In genomic region chr6:29179843-29180242, GRCm38 (mm10) we compare ENCODE assay signal across 9 mouse cellular contexts. TPM values are rescaled to one million over a fixed set of nuclear protein-coding genes. Genes with fewer than 3 reads are reported as not detected.
DNase-seq lines count a peak whose midpoint lies in the region; ATAC-seq lines count a peak whose summit lies in the region.
"Had no signal": no experiment of that assay in that cellular context is flagged by ENCODE, and none has a peak within 500 bp of the region (broad histone marks: within the 10 kb centered on the region; RNA-seq: fewer than 3 reads in every experiment).

No protein-coding gene starts in this region.

- no peaks in the 10 kb centered on the region for H3K36me3 ChIP-seq in lung, embryonic 15.5 days
- H3K36me3 ChIP-seq in forebrain, embryonic 16.5 days (ENCODE audit: control insufficient read depth, insufficient read depth): no peaks in the 10 kb centered on the region
- H3K36me3 ChIP-seq in neural tube, embryonic 15.5 days: peaks cover 7% of the 10 kb centered on the region; the same call in 1 of the 2 replicates

- H3K27me3 ChIP-seq in lung, embryonic 15.5 days: peaks cover 66% of the 10 kb centered on the region
- peaks cover 9% of the 10 kb centered on the region; the same call in 1 of the 2 replicates for H3K27me3 ChIP-seq in forebrain, embryonic 16.5 days (replicated peaks; ENCODE audit: control insufficient read depth, insufficient read depth, low read length)
- H3K27me3 ChIP-seq in neural tube, embryonic 15.5 days (replicated peaks): peaks cover 17% of the 10 kb centered on the region

- no peak for ATAC-seq in lung, embryonic 15.5 days (ENCODE audit: borderline replicate concordance, extremely low read depth, low FRiP score, low TSS enrichment)
- no peak for ATAC-seq in forebrain, embryonic 16.5 days
- ATAC-seq in neural tube, embryonic 15.5 days (ENCODE audit: low FRiP score): no peak

- WGBS in lung, embryonic 15.5 days: 52% methylated on average over 8 of the region's 8 CpGs
- WGBS in forebrain, embryonic 16.5 days: 38% methylated on average over 8 of the region's 8 CpGs
- 55% methylated on average over 8 of the region's 8 CpGs for WGBS in neural tube, embryonic 15.5 days

- H3K27ac ChIP-seq in lung, embryonic 15.5 days: no peak overlapping the region
- H3K27ac ChIP-seq in forebrain, embryonic 16.5 days (ENCODE audit: low read length): peak overlapping the region; percentile 87
- peak overlapping the region; percentile 93 for H3K27ac ChIP-seq in neural tube, embryonic 15.5 days (replicated peaks)

- no peak for DNase-seq in lung, postnatal 4 days
- peak; percentile 78 for DNase-seq in layer of hippocampus, adult 9-11 months
- DNase-seq in ovary, postnatal 14 days (ENCODE audit: low spot score): no peak
- DNase-seq in spleen, postnatal 10 days (ENCODE audit: low spot score in 2 of 2): no peak
- no peak for DNase-seq in embryo, embryonic 9.5 days (ENCODE audit: extremely low spot score)

- H3K4me2 ChIP-seq in lung, embryonic 15.5 days: peak overlapping the region; percentile 99
- H3K4me2 ChIP-seq in forebrain, embryonic 16.5 days (ENCODE audit: low read length): peak overlapping the region; percentile 82
- peak overlapping the region; percentile 73 for H3K4me2 ChIP-seq in neural tube, embryonic 15.5 days

- H3K9ac ChIP-seq in lung, embryonic 15.5 days: no peak overlapping the region
- H3K9ac ChIP-seq in forebrain, embryonic 16.5 days (replicated peaks; ENCODE audit: low read depth, low read length): peak overlapping the region; percentile 86
- H3K9ac ChIP-seq in neural tube, embryonic 15.5 days (replicated peaks): peak overlapping the region; percentile 73; the same call in 1 of the 2 replicates

- no peaks in the 10 kb centered on the region for H3K9me3 ChIP-seq in lung, embryonic 15.5 days
- H3K9me3 ChIP-seq in forebrain, embryonic 16.5 days (ENCODE audit: control insufficient read depth, low read length): no peaks in the 10 kb centered on the region
- H3K9me3 ChIP-seq in neural tube, embryonic 15.5 days (replicated peaks): no peaks in the 10 kb centered on the region

- peak overlapping the region; percentile 55 for H3K4me3 ChIP-seq in lung, embryonic 15.5 days
- peak overlapping the region; percentile 64 for H3K4me3 ChIP-seq in forebrain, embryonic 16.5 days (replicated peaks; ENCODE audit: low read length)
- H3K4me3 ChIP-seq in neural tube, embryonic 15.5 days (replicated peaks): peak overlapping the region; percentile 59
- H3K4me3 ChIP-seq: myocyte had no signal

- peaks cover 9% of the 10 kb centered on the region; the same call in 1 of the 2 replicates for H3K4me1 ChIP-seq in lung, embryonic 15.5 days
- peaks cover 12% of the 10 kb centered on the region for H3K4me1 ChIP-seq in forebrain, embryonic 16.5 days (replicated peaks; ENCODE audit: control insufficient read depth, insufficient read depth, low read length)
- H3K4me1 ChIP-seq in neural tube, embryonic 15.5 days: peaks cover 16% of the 10 kb centered on the region

RNA-seq across cellular contexts. Expression of gene Prrt4, which starts 0.5 kb away (rescaled TPM):
- polyA plus RNA-seq in lung, embryonic 15.5 days (2015; fragmentation: Nextera tagmentation; extraction: Ambion mirVana): 0.78 and 0.87 TPM in 2 replicates
- 4.6 and 6.1 TPM in 2 replicates for polyA plus RNA-seq in forebrain, embryonic 16.5 days (2015; fragmentation: Nextera tagmentation; extraction: Ambion mirVana)
- 12.6 and 13.9 TPM in 2 replicates for polyA plus RNA-seq in neural tube, embryonic 15.5 days (2015; fragmentation: Nextera tagmentation; extraction: Ambion mirVana)

RNA-seq across cellular contexts. Expression of gene Rbm28, which starts 15.0 kb away (rescaled TPM):
- polyA plus RNA-seq in lung, embryonic 15.5 days (2015; fragmentation: Nextera tagmentation; extraction: Ambion mirVana): 32.8 and 35.0 TPM in 2 replicates
- polyA plus RNA-seq in forebrain, embryonic 16.5 days (2015; fragmentation: Nextera tagmentation; extraction: Ambion mirVana): 40.0 and 49.6 TPM in 2 replicates
- 38.2 and 41.1 TPM in 2 replicates for polyA plus RNA-seq in neural tube, embryonic 15.5 days (2015; fragmentation: Nextera tagmentation; extraction: Ambion mirVana)

RNA-seq across cellular contexts. Expression of gene Impdh1, which starts 36.3 kb away (rescaled TPM):
- 48.0 and 51.8 TPM in 2 replicates for polyA plus RNA-seq in lung, embryonic 15.5 days (2015; fragmentation: Nextera tagmentation; extraction: Ambion mirVana)
- polyA plus RNA-seq in forebrain, embryonic 16.5 days (2015; fragmentation: Nextera tagmentation; extraction: Ambion mirVana): 63.3 and 74.5 TPM in 2 replicates
- polyA plus RNA-seq in neural tube, embryonic 15.5 days (2015; fragmentation: Nextera tagmentation; extraction: Ambion mirVana): 84.1 and 84.2 TPM in 2 replicates
